Mouse (Mus musculus) heart, adult 2 months (tissue): ENCODE results near the gene Lep. TPM values are rescaled to one million over a fixed set of nuclear protein-coding genes. Genes with fewer than 3 reads are reported as not detected.

ENCODE experiments used
- DNase-seq, 2 experiments: peaks; one replicate each; pipeline ENCODE4 v3.0.0; 2021
- H3K27ac ChIP-seq: fragments of 200-600 bp; 2 replicates; pipeline ENCODE4 v1.8.1; 2022
- H3K27me3 ChIP-seq: fragments of 200-500 bp; 2 replicates; pipeline ENCODE4 v1.6.1; 2012; ENCODE audit warnings: mild to moderate bottlenecking, low read length, inconsistent platforms, mixed read lengths; ENCODE audit not compliant: control insufficient read depth, insufficient read depth
- H3K36me3 ChIP-seq: fragments of 200-500 bp; 2 replicates; pipeline ENCODE4 v1.6.1; 2012; ENCODE audit warnings: low read length, inconsistent platforms; ENCODE audit not compliant: control insufficient read depth, insufficient read depth
- H3K4me1 ChIP-seq: fragments of 200-500 bp; 2 replicates; pipeline ENCODE4 v1.6.1; 2011; ENCODE audit warnings: low read length; ENCODE audit not compliant: control insufficient read depth, insufficient read depth
- H3K4me3 ChIP-seq: fragments of 200-600 bp; 2 replicates; pipeline ENCODE4 v1.8.1; 2022
- H3K79me2 ChIP-seq: fragments of 200-500 bp; replicated peaks from 2 replicates; pipeline ENCODE4 v1.6.1; 2012; ENCODE audit warnings: mild to moderate bottlenecking, inconsistent platforms, low read length, moderate library complexity, mixed read lengths; ENCODE audit not compliant: control insufficient read depth, insufficient read depth
- H3K9ac ChIP-seq: fragments of 200-500 bp; 2 replicates; pipeline ENCODE4 v1.6.1; 2012; ENCODE audit warnings: low read depth, mild to moderate bottlenecking, control low read depth, inconsistent platforms, low read length, mixed read lengths
- CTCF ChIP-seq: fragments of 200-600 bp; IDR thresholded peaks from 2 replicates; pipeline ENCODE4 v1.8.1; 2022; ENCODE audit warnings: antibody characterized with exemption, mild to moderate bottlenecking, moderate library complexity
- EP300 ChIP-seq: fragments of 200-500 bp; IDR thresholded peaks from 2 replicates; pipeline ENCODE4 v1.6.1; 2011; ENCODE audit warnings: low read depth, low read length, control low read depth; ENCODE audit not compliant: insufficient read depth
- POLR2A ChIP-seq: fragments of 200-500 bp; IDR thresholded peaks from 2 replicates; pipeline ENCODE4 v1.6.1; 2011; ENCODE audit warnings: mild to moderate bottlenecking, low read depth, low read length, control low read depth; ENCODE audit not compliant: insufficient read depth
- WGBS: fragments of 180-500 bp; shearing (Covaris S2); methylation state at CpG from one replicate; pipeline ENCODE4 v1.1.7; 2018; 5-methylcytosine and 5-hydroxymethylcytosine counted together
- intact Hi-C: fragments of 180-260 bp; cut with DNase I; formaldehyde crosslinking; loops from one replicate; pipeline ENCODE4 v1.15.1; 2025
- polyA plus RNA-seq: library from polyadenylated mRNA; depleted of rRNA; stranded (reverse); fragments of >200 nt; gene quantifications from 2 replicates; pipeline ENCODE4 v1.2.3, GENCODE M21; 2012
- total RNA-seq, 2 experiments: library from RNA; stranded (reverse); gene quantifications; 2 replicates each; pipeline ENCODE4 v1.2.3; 2021

The Lep gene
- total and polyA plus RNA-seq, 3 experiments: 0.08 to 1.9 (median 0.30) TPM

- H3K4me1 ChIP-seq: no peaks in the 10 kb centered on the region
- no peaks in the 10 kb centered on the region for H3K27me3 ChIP-seq
- no peak overlapping the region for H3K4me3 ChIP-seq
- no peaks in the 10 kb centered on the region for H3K79me2 ChIP-seq
- H3K9ac ChIP-seq: no peak overlapping the region
- no peak overlapping the region for H3K27ac ChIP-seq
- 57% methylated on average over 9 of the region's 9 CpGs for WGBS
- H3K36me3 ChIP-seq: no peaks in the 10 kb centered on the region
- TF ChIP-seq POLR2A: no peak
- TF ChIP-seq CTCF: no peak
- no peak for TF ChIP-seq EP300
- DNase-seq: no peak
- intact Hi-C loops: no loop called here
Observed at GRCm38 (mm10) chr6:29052188-29052587, 7.8 kb upstream of the Lep start.

- no peaks in the 10 kb centered on the region for H3K79me2 ChIP-seq
- H3K4me1 ChIP-seq: no peaks in the 10 kb centered on the region
- intact Hi-C loops: no loop called here
- DNase-seq: no peak
- no peak overlapping the region for H3K9ac ChIP-seq
- H3K4me3 ChIP-seq: no peak overlapping the region
- no peak overlapping the region for H3K27ac ChIP-seq
- H3K36me3 ChIP-seq: no peaks in the 10 kb centered on the region
- 81% methylated on average over 7 of the region's 7 CpGs for WGBS
- H3K27me3 ChIP-seq: no peaks in the 10 kb centered on the region
- TF ChIP-seq CTCF (no peak), POLR2A (no peak), EP300 (no peak)
Observed at GRCm38 (mm10) chr6:29053181-29053580, 6.8 kb upstream of the Lep start.

- TF ChIP-seq CTCF (no peak), POLR2A (no peak), EP300 (no peak)
- intact Hi-C loops: no loop called here
- H3K9ac ChIP-seq: no peak overlapping the region
- H3K79me2 ChIP-seq: no peaks in the 10 kb centered on the region
- no peaks in the 10 kb centered on the region for H3K36me3 ChIP-seq
- H3K27ac ChIP-seq: no peak overlapping the region
- 85% methylated on average over 7 of the region's 7 CpGs for WGBS
- no peak for DNase-seq
- H3K27me3 ChIP-seq: no peaks in the 10 kb centered on the region
- no peaks in the 10 kb centered on the region for H3K4me1 ChIP-seq
- H3K4me3 ChIP-seq: no peak overlapping the region
Observed at GRCm38 (mm10) chr6:29056377-29056776, 3.6 kb upstream of the Lep start.

- H3K4me1 ChIP-seq: no peaks in the 10 kb centered on the region
- no peaks in the 10 kb centered on the region for H3K36me3 ChIP-seq
- DNase-seq: peak in 1 of 2 experiments; percentile 21
- intact Hi-C loops: no loop called here
- H3K4me3 ChIP-seq: no peak overlapping the region
- no peaks in the 10 kb centered on the region for H3K79me2 ChIP-seq
- H3K9ac ChIP-seq: no peak overlapping the region
- H3K27ac ChIP-seq: no peak overlapping the region
- TF ChIP-seq CTCF (no peak), EP300 (no peak), POLR2A (no peak)
- H3K27me3 ChIP-seq: no peaks in the 10 kb centered on the region
- 59% methylated on average over 8 of the region's 8 CpGs for WGBS
Observed at GRCm38 (mm10) chr6:29066389-29066790, 6.4 kb downstream of the Lep start.

- H3K79me2 ChIP-seq: no peaks in the 10 kb centered on the region
- intact Hi-C loops: no loop called here
- no peak overlapping the region for H3K4me3 ChIP-seq
- no peaks in the 10 kb centered on the region for H3K36me3 ChIP-seq
- no peak overlapping the region for H3K9ac ChIP-seq
- no peak for TF ChIP-seq POLR2A
- TF ChIP-seq CTCF: no peak
- TF ChIP-seq EP300: no peak
- H3K27me3 ChIP-seq: no peaks in the 10 kb centered on the region
- H3K4me1 ChIP-seq: no peaks in the 10 kb centered on the region
- no peak overlapping the region for H3K27ac ChIP-seq
- DNase-seq: no peak
- WGBS: 71% methylated on average over 4 of the region's 4 CpGs
Observed at GRCm38 (mm10) chr6:29072258-29072657, 12.2 kb downstream of the Lep start.

- intact Hi-C loops: no loop called here
- TF ChIP-seq POLR2A: no peak
- TF ChIP-seq EP300: no peak
- TF ChIP-seq CTCF: no peak
- Histone ChIP-seq H3K9ac (no peak overlapping the region), H3K36me3 (no peaks in the 10 kb centered on the region), H3K27me3 (no peaks in the 10 kb centered on the region), H3K4me1 (no peaks in the 10 kb centered on the region), H3K79me2 (no peaks in the 10 kb centered on the region), H3K4me3 (no peak overlapping the region), H3K27ac (no peak overlapping the region)
- WGBS: 49% methylated on average over 11 of the region's 11 CpGs
- DNase-seq: no peak
Observed at GRCm38 (mm10) chr6:29073462-29074132, 13.6 kb downstream of the Lep start.
